Mouse (Mus musculus) forebrain, embryonic 14.5 days (tissue): ENCODE measurements around the gene Cacna2d4. TPM values are rescaled to one million over a fixed set of nuclear protein-coding genes. Genes with fewer than 3 reads are reported as not detected.
"Not testable (repeated sequence)": the region's sequence is repeated elsewhere in the genome, so short reads cannot be mapped to it uniquely, and the experiment has no call there.

Source experiments
- ATAC-seq: fragments of 200-750 bp; cut with Nextera tagmentation; 2 replicates; pipeline ENCODE4 v1.8.0; 2017; ENCODE audit warnings: mild to moderate bottlenecking, moderate library complexity
- DNase-seq: peaks from one replicate; pipeline ENCODE4 v3.0.0-alpha.2; 2015; ENCODE audit warnings: low spot score
- H3K27ac ChIP-seq: fragments of 300-500 bp; sonication (generic); 2 replicates; pipeline ENCODE4 v1.5.1; 2014; ENCODE audit warnings: low read depth, mild to moderate bottlenecking, control low read depth, low read length, moderate library complexity
- H3K27me3 ChIP-seq: fragments of 300-500 bp; sonication (generic); replicated peaks from 2 replicates; pipeline ENCODE4 v1.6.1; 2014; ENCODE audit warnings: low read length, control low read depth, mixed read lengths; ENCODE audit not compliant: control insufficient read depth, insufficient read depth
- H3K36me3 ChIP-seq: fragments of 300-500 bp; sonication (generic); 2 replicates; pipeline ENCODE4 v1.6.1; 2014; ENCODE audit warnings: low read length, control low read depth; ENCODE audit not compliant: control insufficient read depth, insufficient read depth
- H3K4me1 ChIP-seq: fragments of 300-500 bp; sonication (generic); 2 replicates; pipeline ENCODE4 v1.6.1; 2014; ENCODE audit warnings: antibody characterized with exemption, low read length, control low read depth; ENCODE audit not compliant: control insufficient read depth, insufficient read depth
- H3K4me2 ChIP-seq: fragments of 300-500 bp; sonication (generic); 2 replicates; pipeline ENCODE4 v1.6.1; 2014; ENCODE audit warnings: mild to moderate bottlenecking, control low read depth, low read length
- H3K4me3 ChIP-seq: fragments of 300-500 bp; sonication (generic); 2 replicates; pipeline ENCODE4 v1.5.1; 2014; ENCODE audit warnings: low read depth, low read length, control low read depth
- H3K9ac ChIP-seq: fragments of 300-500 bp; sonication (generic); 2 replicates; pipeline ENCODE4 v1.6.1; 2014; ENCODE audit warnings: mild to moderate bottlenecking, low read length, control low read depth, moderate library complexity
- H3K9me3 ChIP-seq: fragments of 300-500 bp; sonication (generic); replicated peaks from 2 replicates; pipeline ENCODE4 v1.6.1; 2016; ENCODE audit warnings: low read length, control low read depth, mixed read lengths; ENCODE audit not compliant: control insufficient read depth
- WGBS: fragments of 180-500 bp; shearing (Covaris S2); extraction: QIAGEN DNeasy Blood & Tissue Kit; methylation state at CpG from one replicate; pipeline ENCODE4 v1.1.7; 2014; 5-methylcytosine and 5-hydroxymethylcytosine counted together
- polyA plus RNA-seq: library from polyadenylated mRNA; unstranded; fragments of >200 nt; fragmentation: Nextera tagmentation; extraction: Ambion mirVana; gene quantifications from 2 replicates; pipeline ENCODE4 v1.2.1, GENCODE M21; 2014

Gene Cacna2d4
- polyA plus RNA-seq, 1 experiment from 2014 or later = 0.10 TPM

GRCm38 (mm10) chr6:119198534-119199273, 37.6 kb upstream of the Cacna2d4 start:
- DNase-seq (peak; percentile 77), ATAC-seq (peak; percentile 87)
- H3K4me2 ChIP-seq = no peak overlapping the region
- H3K4me1 ChIP-seq = peaks cover 25% of the 10 kb centered on the region
- no peaks in the 10 kb centered on the region for H3K9me3 ChIP-seq
- H3K27me3 ChIP-seq = no peaks in the 10 kb centered on the region
- H3K4me3 ChIP-seq = no peak overlapping the region
- 25% methylated on average over 15 of the region's 15 CpGs for WGBS
- peaks cover 23% of the 10 kb centered on the region for H3K36me3 ChIP-seq
- H3K27ac ChIP-seq = peak overlapping the region; percentile 58; the same call in 1 of the 2 replicates
- H3K9ac ChIP-seq = 0 out of 2 replicates have a peak overlapping the region, but pooled peaks have one; percentile 10

DNA sequence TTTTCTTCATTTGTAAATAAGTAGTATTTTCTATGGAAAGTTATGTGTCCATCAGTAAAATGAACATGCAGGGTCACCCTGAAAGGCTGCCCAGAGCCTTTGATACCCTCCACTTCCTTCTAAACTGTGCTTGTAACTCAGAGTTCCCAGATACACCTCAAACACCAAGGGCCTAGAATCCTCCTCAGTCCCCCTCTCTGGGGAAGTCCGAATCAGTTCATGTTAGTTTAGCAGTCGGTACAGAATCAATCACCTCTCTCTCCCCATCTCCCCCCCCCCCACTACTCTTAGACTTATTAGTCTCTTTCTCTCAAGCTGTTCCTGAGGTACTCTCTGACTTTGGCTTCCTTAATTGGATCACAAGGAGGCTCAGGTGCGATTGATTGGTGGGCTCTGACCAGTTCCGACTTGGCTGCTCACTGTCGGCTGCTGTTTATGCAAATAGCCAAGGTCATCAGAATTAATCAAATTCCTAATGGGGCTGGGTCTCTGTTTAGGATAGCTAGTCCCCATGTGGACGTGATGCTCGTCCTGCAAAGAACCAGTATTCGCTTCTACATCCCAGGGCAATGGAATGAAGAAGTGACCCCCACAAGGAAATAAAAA, 36.9 kb upstream of the Cacna2d4 start:
- 25% methylated on average over 8 of the region's 8 CpGs for WGBS
- H3K9me3 ChIP-seq = no peaks in the 10 kb centered on the region
- ATAC-seq (peak; percentile 19; the same call in 1 of the 2 replicates), DNase-seq (peak; percentile 36)
- peak overlapping the region; percentile 46; the same call in 1 of the 2 replicates for H3K27ac ChIP-seq
- no peaks in the 10 kb centered on the region for H3K27me3 ChIP-seq
- H3K4me1 ChIP-seq = peaks cover 25% of the 10 kb centered on the region
- 0 out of 2 replicates have a peak overlapping the region, but pooled peaks have one; percentile 10 for H3K9ac ChIP-seq
- H3K36me3 ChIP-seq = peaks cover 21% of the 10 kb centered on the region
- no peak overlapping the region for H3K4me3 ChIP-seq
- no peak overlapping the region for H3K4me2 ChIP-seq

DNA sequence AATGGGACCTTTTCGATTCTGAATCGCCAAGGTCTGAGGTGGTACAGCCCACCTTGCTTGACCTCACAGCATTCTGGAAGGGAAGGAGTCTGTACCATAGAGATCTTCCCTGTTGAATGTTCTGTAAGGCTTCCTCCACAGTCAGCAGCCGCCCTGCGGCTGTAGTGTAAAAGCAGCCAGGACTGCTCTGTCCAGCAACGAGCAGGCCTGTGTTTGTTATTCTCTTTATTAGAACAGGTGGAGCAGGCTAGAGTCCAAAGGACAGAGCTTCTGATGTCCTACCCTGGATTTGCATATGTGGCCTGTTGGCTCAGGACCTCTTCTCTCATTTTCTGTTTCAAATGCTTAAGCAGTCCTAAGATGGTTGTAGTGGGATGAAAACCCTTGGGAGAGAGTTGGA, 36.0 kb upstream of the Cacna2d4 start:
- no peak for DNase-seq
- Histone ChIP-seq H3K9ac (no peak overlapping the region), H3K27ac (no peak overlapping the region), H3K36me3 (peaks cover 21% of the 10 kb centered on the region), H3K27me3 (no peaks in the 10 kb centered on the region), H3K4me1 (peaks cover 25% of the 10 kb centered on the region), H3K4me3 (no peak overlapping the region), H3K4me2 (no peak overlapping the region), H3K9me3 (no peaks in the 10 kb centered on the region)
- 86% methylated on average over 5 of the region's 5 CpGs for WGBS
- ATAC-seq = no peak

GRCm38 (mm10) chr6:119201575-119201974, 34.8 kb upstream of the Cacna2d4 start:
- DNase-seq = no peak
- H3K27me3 ChIP-seq = no peaks in the 10 kb centered on the region
- no peak for ATAC-seq
- H3K9me3 ChIP-seq = no peaks in the 10 kb centered on the region
- peaks cover 26% of the 10 kb centered on the region for H3K36me3 ChIP-seq
- H3K4me2 ChIP-seq = no peak overlapping the region
- no peak overlapping the region for H3K4me3 ChIP-seq
- peaks cover 27% of the 10 kb centered on the region for H3K4me1 ChIP-seq
- H3K27ac ChIP-seq = no peak overlapping the region
- H3K9ac ChIP-seq = no peak overlapping the region
- WGBS = 97% methylated on average over 4 of the region's 4 CpGs

GRCm38 (mm10) chr6:119204286-119204685, 32.0 kb upstream of the Cacna2d4 start:
- ATAC-seq = no peak
- H3K4me2 ChIP-seq = no peak overlapping the region
- WGBS = 90% methylated on average over 7 of the region's 7 CpGs
- no peaks in the 10 kb centered on the region for H3K9me3 ChIP-seq
- H3K27ac ChIP-seq = no peak overlapping the region
- DNase-seq = no peak
- H3K36me3 ChIP-seq = peaks cover 26% of the 10 kb centered on the region
- no peak overlapping the region for H3K9ac ChIP-seq
- H3K4me1 ChIP-seq = peaks cover 9% of the 10 kb centered on the region
- no peak overlapping the region for H3K4me3 ChIP-seq
- no peaks in the 10 kb centered on the region for H3K27me3 ChIP-seq

- H3K9ac ChIP-seq = no peak overlapping the region
- H3K4me3 ChIP-seq = no peak overlapping the region
- H3K9me3 ChIP-seq = no peaks in the 10 kb centered on the region
- peaks cover 26% of the 10 kb centered on the region for H3K36me3 ChIP-seq
- DNase-seq (no peak), ATAC-seq (no peak)
- no peak overlapping the region for H3K27ac ChIP-seq
- H3K4me1 ChIP-seq = 0 out of 2 replicates have a peak, but pooled peaks cover 3% of the 10 kb centered on the region
- 57% methylated on average over 3 of the region's 3 CpGs for WGBS
- no peak overlapping the region for H3K4me2 ChIP-seq
- no peaks in the 10 kb centered on the region for H3K27me3 ChIP-seq
Measured at GRCm38 (mm10) chr6:119204915-119205314, 31.4 kb upstream of the Cacna2d4 start.

GRCm38 (mm10) chr6:119206006-119206405, 30.3 kb upstream of the Cacna2d4 start:
- H3K9me3 ChIP-seq, H3K9ac ChIP-seq, ATAC-seq, H3K4me1 ChIP-seq, DNase-seq, H3K27ac ChIP-seq, H3K27me3 ChIP-seq, H3K4me3 ChIP-seq, H3K4me2 ChIP-seq: not testable (repeated sequence)
- WGBS = 89% methylated on average over 7 of the region's 7 CpGs
- peaks cover 21% of the 10 kb centered on the region for H3K36me3 ChIP-seq

DNA sequence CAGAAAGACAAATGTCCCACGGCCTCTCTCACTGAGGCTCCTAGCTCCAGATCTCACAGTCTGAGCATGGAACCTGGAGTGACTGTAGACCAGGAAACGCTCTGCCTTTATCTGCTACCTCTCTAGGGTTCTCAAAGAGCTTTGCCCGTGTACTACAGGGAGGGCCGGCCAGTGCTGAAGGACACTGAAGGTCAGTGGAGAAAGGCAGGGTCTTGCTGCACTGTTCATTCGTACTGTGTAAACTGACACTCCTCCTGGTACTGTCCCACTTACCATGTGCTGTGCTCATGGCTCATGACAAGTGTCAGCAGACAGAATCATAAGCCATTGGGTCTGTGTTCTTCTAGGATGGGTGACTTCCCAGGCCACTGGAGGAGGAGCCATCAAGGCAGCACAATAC, 23.0 kb upstream of the Cacna2d4 start:
- Histone ChIP-seq H3K27ac (no peak overlapping the region), H3K9me3 (no peaks in the 10 kb centered on the region), H3K4me3 (no peak overlapping the region), H3K9ac (no peak overlapping the region), H3K4me2 (no peak overlapping the region), H3K27me3 (no peaks in the 10 kb centered on the region), H3K36me3 (peaks cover 45% of the 10 kb centered on the region), H3K4me1 (no peaks in the 10 kb centered on the region)
- ATAC-seq = no peak
- DNase-seq = no peak
- 90% methylated on average over 5 of the region's 5 CpGs for WGBS

- H3K27ac ChIP-seq = no peak overlapping the region
- ATAC-seq (no peak), DNase-seq (no peak)
- H3K9ac ChIP-seq = no peak overlapping the region
- H3K27me3 ChIP-seq = no peaks in the 10 kb centered on the region
- no peaks in the 10 kb centered on the region for H3K4me1 ChIP-seq
- WGBS = 78% methylated on average over 6 of the region's 6 CpGs
- H3K4me2 ChIP-seq = no peak overlapping the region
- no peaks in the 10 kb centered on the region for H3K9me3 ChIP-seq
- H3K4me3 ChIP-seq = no peak overlapping the region
- peaks cover 48% of the 10 kb centered on the region for H3K36me3 ChIP-seq
Measured at GRCm38 (mm10) chr6:119214190-119214589, 22.1 kb upstream of the Cacna2d4 start.
